Mouse (Mus musculus): ENCODE data around the gene Acadsb. TPM values are rescaled to one million over a fixed set of nuclear protein-coding genes. Genes with fewer than 3 reads are reported as not detected.

Acadsb gene
- total RNA-seq, 2 experiments from 2014 or later = 107 to 108 TPM

GRCm38 (mm10) chr7:131465117-131465601, 54.8 kb downstream of the Acadsb start:
- no peak for DNase-seq (ENCODE audit: low spot score in 2 of 2)

GRCm38 (mm10) chr7:131465735-131466134, 55.3 kb downstream of the Acadsb start:
- DNase-seq (ENCODE audit: low spot score in 2 of 2) = no peak

GRCm38 (mm10) chr7:131467312-131467711, 56.9 kb downstream of the Acadsb start:
- DNase-seq (ENCODE audit: low spot score in 2 of 2) = no peak

- DNase-seq (ENCODE audit: low spot score in 2 of 2) = no peak
These were observed 59.1 kb downstream of the Acadsb start for GRCm38 (mm10) chr7:131469506-131469905.

GRCm38 (mm10) chr7:131471551-131471950, 61.1 kb downstream of the Acadsb start:
- no peak for DNase-seq (ENCODE audit: low spot score in 2 of 2)

- DNase-seq (ENCODE audit: low spot score in 2 of 2) = no peak
These were observed 66.7 kb downstream of the Acadsb start for GRCm38 (mm10) chr7:131477140-131477539.

GRCm38 (mm10) chr7:131478403-131478802, 68.0 kb downstream of the Acadsb start:
- DNase-seq (ENCODE audit: low spot score in 2 of 2) = no peak

Other genes with a start within 250 kb of the Acadsb start
- not detected for gene 5430419D17Rik, start 236.2 kb upstream of the Acadsb start, total RNA-seq (2021)
- not detected for gene Cuzd1, start 88.3 kb upstream of the Acadsb start, total RNA-seq (2021)
- under 1 TPM in 1 of 2 experiments, not detected in 1; 0.50 TPM for gene Fam24b, start 81.1 kb upstream of the Acadsb start, total RNA-seq (2021)
- not detected for gene Fam24a, start 76.7 kb upstream of the Acadsb start, total RNA-seq (2021)
- gene 2310057M21Rik, start 47.8 kb upstream of the Acadsb start, total RNA-seq (2021) = 10 to 100 TPM; 32.4 to 33.3 TPM
- 10 to 100 TPM; 47.4 to 48.0 TPM for gene Pstk, start 39.5 kb upstream of the Acadsb start, total RNA-seq (2021)
- 10 to 100 TPM; 47.7 to 50.9 TPM for gene Ikzf5, start 80 bp upstream of the Acadsb start, total RNA-seq (2021)
- not detected for gene Hmx3, start 132.3 kb downstream of the Acadsb start, total RNA-seq (2021)
- gene Hmx2, start 138.2 kb downstream of the Acadsb start, total RNA-seq (2021) = not detected
- gene Bub3, start 149.6 kb downstream of the Acadsb start, total RNA-seq (2021) = 10 to 100 TPM; 60.9 to 63.2 TPM